Mouse (Mus musculus): ENCODE data around the gene Fbxw21.

Fbxw21 gene

GRCm38 (mm10) chr9:109111101-109111500 is 50.7 kb downstream of the Fbxw21 start:
- no peak for DNase-seq (ENCODE audit: low read depth)

DNA sequence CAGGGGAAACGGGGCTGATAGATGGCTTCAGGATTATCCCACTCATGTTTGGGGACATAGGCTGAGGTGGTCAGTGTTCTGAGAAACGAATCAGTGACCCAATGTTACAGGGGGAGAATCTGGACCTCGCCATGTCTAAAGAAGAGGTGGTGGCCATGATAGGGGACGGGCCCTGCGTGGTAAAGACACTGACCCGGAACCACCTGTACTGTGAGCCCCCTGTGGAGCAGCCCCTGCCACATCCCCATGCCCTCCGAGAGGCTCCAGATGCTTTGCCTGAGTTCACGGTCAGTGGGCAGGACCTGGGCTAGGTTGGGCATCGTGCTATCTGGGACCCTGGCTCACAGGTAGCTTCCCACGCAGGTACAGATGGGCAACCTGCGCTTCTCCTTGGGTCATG is 51.6 kb downstream of the Fbxw21 start:
- DNase-seq (ENCODE audit: low read depth), result no peak

GRCm38 (mm10) chr9:109107341-109107740 is 54.5 kb downstream of the Fbxw21 start:
- no peak for DNase-seq (ENCODE audit: low read depth)

DNA sequence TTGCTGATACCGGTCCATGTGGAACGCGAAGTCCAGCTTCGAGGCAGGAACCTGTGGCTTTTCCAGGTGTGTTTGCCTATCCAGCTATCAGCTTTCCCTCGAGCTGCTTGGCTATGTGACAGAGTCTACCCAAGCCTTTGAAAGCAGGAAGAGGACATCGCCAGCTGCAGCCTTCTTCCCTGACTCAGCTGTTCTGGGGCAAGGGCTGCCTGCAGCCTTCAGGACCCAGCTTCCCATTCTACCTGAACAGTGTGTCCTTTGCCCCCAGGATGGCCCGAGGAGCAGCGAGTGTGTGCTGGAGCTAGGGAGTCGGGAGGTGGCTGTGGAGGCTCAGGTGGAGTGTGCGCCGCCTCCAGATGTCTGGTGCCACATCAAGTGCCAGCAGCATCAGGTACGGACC is 56.2 kb downstream of the Fbxw21 start:
- DNase-seq (ENCODE audit: low read depth), result no peak

DNA sequence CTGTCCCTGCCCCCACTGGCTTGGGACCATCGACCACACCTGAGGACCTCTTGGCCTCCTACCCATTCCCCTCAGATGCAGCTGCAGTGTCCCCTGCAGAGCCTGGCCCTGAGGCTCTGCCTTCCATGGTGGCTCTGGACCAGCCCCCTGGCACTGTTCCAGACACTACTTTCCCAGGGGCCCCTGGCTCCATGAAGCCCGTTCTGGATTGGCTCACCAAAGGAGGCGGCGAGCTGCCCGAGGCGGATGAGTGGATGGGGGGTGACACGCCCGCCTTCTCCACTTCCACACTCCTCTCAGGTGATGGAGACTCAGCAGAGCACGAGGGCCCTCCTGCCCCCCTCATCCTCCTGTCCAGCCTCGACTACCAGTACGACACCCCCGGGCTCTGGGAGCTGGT is 56.8 kb downstream of the Fbxw21 start:
- DNase-seq (ENCODE audit: low read depth), result no peak

GRCm38 (mm10) chr9:109104083-109104482 is 57.8 kb downstream of the Fbxw21 start:
- no peak for DNase-seq (ENCODE audit: low read depth)

GRCm38 (mm10) chr9:109103250-109103649 is 58.6 kb downstream of the Fbxw21 start:
- no peak for DNase-seq (ENCODE audit: low read depth)

- DNase-seq (ENCODE audit: low read depth), result no peak
Measured at GRCm38 (mm10) chr9:109102541-109102940, 59.3 kb downstream of the Fbxw21 start.

GRCm38 (mm10) chr9:109101933-109102445 is 59.9 kb downstream of the Fbxw21 start:
- no peak for DNase-seq (ENCODE audit: low read depth)

- no peak for DNase-seq (ENCODE audit: low read depth)
Measured at GRCm38 (mm10) chr9:109100307-109100928, 61.4 kb downstream of the Fbxw21 start.

DNA sequence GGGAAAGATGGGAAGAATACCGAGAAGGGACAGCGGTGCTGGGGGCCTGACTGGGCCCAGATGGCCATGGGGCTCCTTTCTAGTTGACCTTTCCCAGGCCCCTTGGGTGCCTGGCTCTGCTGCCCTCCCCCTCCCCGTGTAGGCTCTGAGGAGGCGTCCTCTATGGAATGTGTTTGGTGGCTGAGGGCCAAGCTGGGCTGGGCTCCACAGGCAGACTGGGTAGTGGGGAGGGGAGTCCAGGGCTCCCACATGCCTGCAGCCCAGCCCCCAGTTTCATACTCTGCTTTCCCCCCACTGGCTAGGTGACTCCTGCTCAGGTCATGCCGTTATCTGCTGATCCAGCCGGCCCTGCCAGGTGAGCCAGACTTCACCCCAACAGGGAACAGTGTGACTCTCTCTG is 62.9 kb downstream of the Fbxw21 start:
- no peak for DNase-seq (ENCODE audit: low read depth)

DNA sequence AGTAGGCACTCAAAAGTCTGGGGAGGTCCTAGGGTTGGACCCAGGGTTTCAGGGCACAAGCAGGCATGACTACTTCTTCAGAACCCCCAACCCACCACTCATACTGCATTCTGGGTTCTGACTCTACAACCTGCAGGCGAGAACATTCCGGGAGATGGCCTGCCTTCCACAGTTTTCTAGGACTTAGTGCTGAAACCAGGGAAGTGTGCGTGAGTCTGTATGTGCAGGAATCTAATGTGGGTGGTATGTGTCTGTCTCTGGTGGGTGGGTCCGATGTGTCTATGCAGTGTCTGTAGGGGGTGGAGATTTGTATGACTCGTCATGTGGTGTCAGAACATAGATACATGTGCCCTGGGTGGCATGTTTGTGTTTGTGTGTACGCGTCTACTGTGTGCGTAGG is 63.5 kb downstream of the Fbxw21 start:
- DNase-seq (ENCODE audit: low read depth), result no peak

GRCm38 (mm10) chr9:109097831-109098230 is 64.0 kb downstream of the Fbxw21 start:
- DNase-seq (ENCODE audit: low read depth), result no peak

- no peak for DNase-seq (ENCODE audit: low read depth)
Measured at GRCm38 (mm10) chr9:109097291-109097690, 64.5 kb downstream of the Fbxw21 start.

GRCm38 (mm10) chr9:109096856-109097255 is 65.0 kb downstream of the Fbxw21 start:
- no peak for DNase-seq (ENCODE audit: low read depth)

DNA sequence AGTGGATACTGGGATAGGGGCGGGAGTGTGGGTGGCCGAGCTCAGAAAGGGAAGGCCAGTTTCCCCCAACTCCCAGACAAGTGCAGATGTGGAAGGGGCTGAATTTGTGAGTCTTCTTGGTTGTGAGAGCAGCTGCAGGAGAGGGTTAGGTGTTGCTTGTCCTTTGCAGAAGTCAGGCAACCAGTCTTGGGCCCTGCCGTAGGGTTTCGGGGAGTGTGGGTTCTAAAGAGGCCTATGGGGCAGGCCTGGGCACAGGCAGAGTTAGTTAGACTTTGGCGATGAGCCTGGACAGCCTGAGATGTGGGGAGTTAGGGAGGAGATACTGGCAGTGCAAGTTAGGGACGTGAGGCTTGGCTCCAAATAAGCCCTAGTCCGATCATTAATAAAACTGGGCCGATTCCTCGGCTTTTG is 65.6 kb downstream of the Fbxw21 start:
- DNase-seq (ENCODE audit: low read depth), result no peak

- DNase-seq (ENCODE audit: low read depth), result no peak
Measured at GRCm38 (mm10) chr9:109095137-109095982, 66.5 kb downstream of the Fbxw21 start, which contains the start of gene Plxnb1. Gene Plxnb1, plus strand, starts transcription at chr9:109095389.

GRCm38 (mm10) chr9:109094553-109095136 is 67.2 kb downstream of the Fbxw21 start:
- no peak for DNase-seq (ENCODE audit: low read depth)

GRCm38 (mm10) chr9:109093786-109094552 is 67.9 kb downstream of the Fbxw21 start:
- no peak for DNase-seq (ENCODE audit: low read depth)

- DNase-seq (ENCODE audit: low read depth), result no peak
Measured at GRCm38 (mm10) chr9:109092799-109093198, 69.0 kb downstream of the Fbxw21 start.

GRCm38 (mm10) chr9:109091802-109092201 is 70.0 kb downstream of the Fbxw21 start:
- no peak for DNase-seq (ENCODE audit: low read depth)

- DNase-seq (ENCODE audit: low read depth), result no peak
Measured at GRCm38 (mm10) chr9:109090446-109090845, 71.4 kb downstream of the Fbxw21 start.
